8 mouse cellular contexts compared by ENCODE assay signal in the genomic region with DNA sequence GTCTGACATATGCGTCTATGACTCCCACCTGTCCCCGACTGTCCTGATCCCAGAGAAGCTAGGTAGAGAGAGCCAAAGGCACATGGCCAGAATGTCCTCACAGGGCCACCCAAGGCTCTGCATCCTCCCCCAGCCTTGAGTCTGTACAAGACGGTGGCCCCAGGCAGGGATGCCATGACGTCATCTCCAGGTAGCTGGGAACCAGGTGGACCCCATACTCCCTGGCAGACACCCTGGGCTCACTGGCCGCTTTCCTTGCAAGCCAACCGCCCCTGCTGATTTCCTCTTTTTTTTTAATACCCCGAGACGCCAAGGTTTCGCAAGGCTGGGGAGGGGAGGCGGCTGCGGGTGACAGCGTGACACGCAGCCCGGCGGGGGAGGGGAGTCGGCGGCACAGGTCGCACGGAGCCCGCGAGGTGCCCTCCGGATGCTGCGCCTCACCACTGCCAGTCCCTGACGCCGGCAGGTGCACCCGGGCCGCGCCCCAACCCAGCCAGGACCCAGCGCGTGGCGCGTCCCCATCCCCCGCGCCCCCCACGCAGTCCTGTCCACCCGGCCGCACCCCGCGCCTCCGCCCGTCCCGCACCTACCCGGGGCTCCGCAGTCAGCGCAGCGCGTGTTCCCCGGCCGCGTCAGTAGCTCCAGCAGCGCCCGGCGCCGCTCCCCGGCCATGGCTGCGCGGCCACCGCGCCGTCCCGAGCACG. TPM values are rescaled to one million over a fixed set of nuclear protein-coding genes. Genes with fewer than 3 reads are reported as not detected.
A peak's percentile ranks its signal among the peaks of the same experiment; 100 is the strongest.
DNase-seq lines count a peak whose midpoint lies in the region; ATAC-seq lines count a peak whose summit lies in the region.

No protein-coding gene starts in this region.

- peak overlapping the region; percentile 98 for H3K4me2 ChIP-seq in heart, embryonic 14.5 days (ENCODE audit: low read length)

- H3K4me3 ChIP-seq in heart, embryonic 14.5 days (ENCODE audit: control insufficient read depth in 1 of 2, insufficient read depth in 1 of 2, low read depth in 1 of 2, low read length in 2 of 2) = peak overlapping the region; percentile 51 to 56

- no peak for ATAC-seq in heart, embryonic 14.5 days (ENCODE audit: insufficient number of reproducible peaks, insufficient read depth, low FRiP score, low read depth)
- ATAC-seq in erythroid progenitor cell, adult 5-6 weeks (replicated peaks; ENCODE audit: low FRiP score, poor library complexity, severe bottlenecking) = no peak

- H3K9me3 ChIP-seq in heart, embryonic 14.5 days (ENCODE audit: control insufficient read depth, low read length) = no peaks in the 10 kb centered on the region

- no peaks in the 10 kb centered on the region for H3K36me3 ChIP-seq in heart, embryonic 14.5 days (ENCODE audit: control insufficient read depth, insufficient read depth, low read length)

- H3K4me1 ChIP-seq in heart, embryonic 14.5 days (ENCODE audit: control insufficient read depth in 2 of 2, insufficient read depth in 2 of 2, low read length in 2 of 2) = peaks cover 7 to 16% of the 10 kb centered on the region in 2 experiments; a peak in 3 of 4 replicates

- H3K27ac ChIP-seq in heart, embryonic 14.5 days (replicated peaks in 1 of 2; ENCODE audit: control insufficient read depth in 1 of 2, insufficient read depth in 1 of 2, low read depth in 2 of 2, low read length in 2 of 2) = no peak overlapping the region

- peak; percentile 16 for DNase-seq in retina, embryonic 14.5 days (ENCODE audit: low spot score)
- no peak for DNase-seq in retina, postnatal 1 day
- peak; percentile 90 for DNase-seq in cerebellum, adult 9-11 months
- peak; percentile 48 to 62 for DNase-seq in layer of hippocampus, postnatal 10 days (ENCODE audit: low spot score in 2 of 2)
- peak; percentile 48 for DNase-seq in lung, postnatal 10 days
- DNase-seq in right cerebral cortex, adult 18-20 months = peak; percentile 63

- peak overlapping the region; percentile 75 for H3K9ac ChIP-seq in heart, embryonic 14.5 days (ENCODE audit: low read length)

- 3% methylated on average over 51 of the region's 62 CpGs for WGBS in heart, embryonic 14.5 days

- H3K27me3 ChIP-seq in heart, embryonic 14.5 days (ENCODE audit: control insufficient read depth, insufficient read depth, low read length) = peaks cover 33% of the 10 kb centered on the region

RNA-seq across cellular contexts. Expression of a gene that starts 0.6 kb away (rescaled TPM):
- polyA plus RNA-seq in heart, embryonic 14.5 days (2014; fragmentation: Nextera tagmentation; extraction: Ambion mirVana) = 1.8 and 2.3 TPM in 2 replicates
- 100 to 1,000 TPM; 255 to 270 TPM for total RNA-seq in layer of hippocampus, postnatal 10 days (2021)
- 4.2 and 5.8 TPM in 2 replicates for total RNA-seq in erythroid progenitor cell, adult 5-6 weeks (2015; ENCODE audit: low replicate concordance)
- total RNA-seq in erythroid progenitor cell, adult 5-6 weeks (2017; ENCODE audit: low replicate concordance) = 3.9 and 9.5 TPM in 2 replicates

RNA-seq across cellular contexts. Expression of a gene that starts 26.4 kb away (rescaled TPM):
- 89.4 and 91.8 TPM in 2 replicates for polyA plus RNA-seq in heart, embryonic 14.5 days (2014; fragmentation: Nextera tagmentation; extraction: Ambion mirVana)
- total RNA-seq in layer of hippocampus, postnatal 10 days (2021) = 10 to 100 TPM; 74.9 to 79.5 TPM
- total RNA-seq in erythroid progenitor cell, adult 5-6 weeks (2015; ENCODE audit: low replicate concordance) = 8.8 and 11.9 TPM in 2 replicates
- total RNA-seq in erythroid progenitor cell, adult 5-6 weeks (2017; ENCODE audit: low replicate concordance) = 5.3 and 29.0 TPM in 2 replicates

RNA-seq across cellular contexts. Expression of a gene that starts 27.6 kb away (rescaled TPM):
- polyA plus RNA-seq in heart, embryonic 14.5 days (2014; fragmentation: Nextera tagmentation; extraction: Ambion mirVana) = not detected in 2 replicates
- not detected for total RNA-seq in layer of hippocampus, postnatal 10 days (2021)
- not detected in 2 replicates for total RNA-seq in erythroid progenitor cell, adult 5-6 weeks (2015; ENCODE audit: low replicate concordance)
- total RNA-seq in erythroid progenitor cell, adult 5-6 weeks (2017; ENCODE audit: low replicate concordance) = not detected in 2 replicates

RNA-seq across cellular contexts. Expression of a gene that starts 52.7 kb away (rescaled TPM):
- 9.3 and 9.5 TPM in 2 replicates for polyA plus RNA-seq in heart, embryonic 14.5 days (2014; fragmentation: Nextera tagmentation; extraction: Ambion mirVana)
- 1 to 10 TPM; 6.8 to 7.8 TPM for total RNA-seq in layer of hippocampus, postnatal 10 days (2021)
- 34.0 and 38.9 TPM in 2 replicates for total RNA-seq in erythroid progenitor cell, adult 5-6 weeks (2015; ENCODE audit: low replicate concordance)
- 37.8 and 43.8 TPM in 2 replicates for total RNA-seq in erythroid progenitor cell, adult 5-6 weeks (2017; ENCODE audit: low replicate concordance)

Comparison
In these comparisons a context has a peak if more than half of its experiments do, and no peak if none do; other contexts are left out.
1. RNA of a gene that starts 0.6 kb away (total RNA-seq): 255 to 270 TPM in layer of hippocampus, postnatal 10 days; 3.9 to 9.5 TPM in erythroid progenitor cell, adult 5-6 weeks; every median in the first group is over 10 times any median in the second.